ENCODE assay signal across 8 mouse cellular contexts in genomic region chr14:115040091-115040571, GRCm38 (mm10). TPM values are rescaled to one million over a fixed set of nuclear protein-coding genes. Genes with fewer than 3 reads are reported as not detected.
A peak's percentile ranks its signal among the peaks of the same experiment; 100 is the strongest.
DNase-seq lines count a peak whose midpoint lies in the region; ATAC-seq and TF ChIP-seq lines count a peak whose summit lies in the region.

No protein-coding gene starts in this region.

- peak; percentile 45 for DNase-seq in adrenal gland, adult 8-10 months
- DNase-seq in adrenal gland, adult (ENCODE audit: inconsistent age in 2 of 2, low spot score in 1 of 2) = no peak
- peak; percentile 75 for DNase-seq in lung, embryonic 14.5 days
- DNase-seq in lung, postnatal 4 days = no peak
- no peak for DNase-seq in B cell, adult 2 months

- H3K4me2 ChIP-seq in lung, embryonic 14.5 days = peak overlapping the region; percentile 90
- peak overlapping the region; percentile 92 for H3K4me2 ChIP-seq in intestine, postnatal 0 days (replicated peaks; ENCODE audit: low read depth)
- peak overlapping the region; percentile 87 for H3K4me2 ChIP-seq in midbrain, embryonic 13.5 days (replicated peaks)

- peak overlapping the region; percentile 86 for H3K4me3 ChIP-seq in lung, embryonic 14.5 days (ENCODE audit: low read depth, low read length)
- peak overlapping the region; percentile 42 for H3K4me3 ChIP-seq in embryonic fibroblast, embryonic 13.5 days (ENCODE audit: insufficient read depth, low read length)
- peak overlapping the region; percentile 87 for H3K4me3 ChIP-seq in intestine, postnatal 0 days (ENCODE audit: low read depth, low read length)
- peak overlapping the region; percentile 92 for H3K4me3 ChIP-seq in midbrain, embryonic 13.5 days (replicated peaks)

- peak overlapping the region; percentile 99 for H3K9ac ChIP-seq in lung, embryonic 14.5 days
- peak overlapping the region; percentile 93 for H3K9ac ChIP-seq in intestine, postnatal 0 days (ENCODE audit: low read depth, low read length)
- H3K9ac ChIP-seq in midbrain, embryonic 13.5 days (replicated peaks) = peak overlapping the region; percentile 98

- TF ChIP-seq CTCF in lung, embryonic 14.5 days (IDR thresholded peaks at IDR 0.05; ENCODE audit: low read depth) = no peak
- no peak for TF ChIP-seq CTCF in embryonic fibroblast, embryonic 13.5 days (IDR thresholded peaks at IDR 0.05; ENCODE audit: borderline replicate concordance, insufficient read depth, low read length)
- TF ChIP-seq CTCF in intestine, postnatal 0 days (IDR thresholded peaks at IDR 0.05; ENCODE audit: low read depth) = no peak

- ATAC-seq in lung, embryonic 14.5 days (ENCODE audit: insufficient read depth) = peak; percentile 61
- no peak for ATAC-seq in intestine, postnatal 0 days
- peak; percentile 50 for ATAC-seq in midbrain, embryonic 13.5 days

- peaks cover 7% of the 10 kb centered on the region; the same call in 1 of the 2 replicates for H3K4me1 ChIP-seq in lung, embryonic 14.5 days (ENCODE audit: insufficient read depth)
- H3K4me1 ChIP-seq in embryonic fibroblast, embryonic 13.5 days (ENCODE audit: control insufficient read depth, insufficient read depth, low read length) = peaks cover 5% of the 10 kb centered on the region; the same call in 1 of the 2 replicates
- 0 out of 2 replicates have a peak, but pooled peaks cover 3% of the 10 kb centered on the region for H3K4me1 ChIP-seq in intestine, postnatal 0 days (replicated peaks; ENCODE audit: control insufficient read depth, insufficient read depth, low read length)
- H3K4me1 ChIP-seq in midbrain, embryonic 13.5 days (replicated peaks) = peaks cover 29% of the 10 kb centered on the region

- peaks cover 26% of the 10 kb centered on the region for H3K36me3 ChIP-seq in lung, embryonic 14.5 days (ENCODE audit: insufficient read depth)
- peaks cover 9% of the 10 kb centered on the region for H3K36me3 ChIP-seq in intestine, postnatal 0 days (ENCODE audit: control insufficient read depth, insufficient read depth)
- H3K36me3 ChIP-seq in midbrain, embryonic 13.5 days = peaks cover 15% of the 10 kb centered on the region

- no peaks in the 10 kb centered on the region for H3K27me3 ChIP-seq in lung, embryonic 14.5 days (ENCODE audit: insufficient read depth, low read length)
- H3K27me3 ChIP-seq in intestine, postnatal 0 days (replicated peaks; ENCODE audit: control insufficient read depth, insufficient read depth, low read length) = no peaks in the 10 kb centered on the region
- peaks cover 15% of the 10 kb centered on the region for H3K27me3 ChIP-seq in midbrain, embryonic 13.5 days

- no peak for TF ChIP-seq POLR2A in embryonic fibroblast, embryonic 13.5 days (IDR thresholded peaks at IDR 0.05; ENCODE audit: low read depth, low read length)

- no peaks in the 10 kb centered on the region for H3K9me3 ChIP-seq in lung, embryonic 14.5 days (ENCODE audit: low read depth, low read length)
- no peaks in the 10 kb centered on the region for H3K9me3 ChIP-seq in intestine, postnatal 0 days (ENCODE audit: control insufficient read depth)
- H3K9me3 ChIP-seq in midbrain, embryonic 13.5 days = no peaks in the 10 kb centered on the region

- under 1% methylated on average over 26 of the region's 30 CpGs for WGBS in lung, embryonic 14.5 days
- WGBS in intestine, postnatal 0 days = 2% methylated on average over 30 of the region's 30 CpGs
- 2% methylated on average over 28 of the region's 30 CpGs for WGBS in midbrain, embryonic 13.5 days

- peak overlapping the region; percentile 83 for H3K27ac ChIP-seq in lung, embryonic 14.5 days (ENCODE audit: low read depth)
- no peak overlapping the region for H3K27ac ChIP-seq in embryonic fibroblast, embryonic 13.5 days (ENCODE audit: insufficient read depth, low read length)
- H3K27ac ChIP-seq in intestine, postnatal 0 days (ENCODE audit: low read depth, low read length) = no peak overlapping the region
- peak overlapping the region; percentile 96; the same call in 1 of the 2 replicates for H3K27ac ChIP-seq in midbrain, embryonic 13.5 days

RNA-seq across cellular contexts. Expression of gene Gpc5, which starts 51.9 kb away (rescaled TPM):
- total RNA-seq in adrenal gland, adult 8-10 months (2022) = under 1 TPM in 2 of 4 experiments, not detected in 2; 0.29 to 0.42 TPM
- polyA plus RNA-seq in lung, embryonic 14.5 days (2014; fragmentation: Nextera tagmentation; extraction: Ambion mirVana) = 0.29 and 0.30 TPM in 2 replicates
- polyA plus RNA-seq in embryonic fibroblast, embryonic 13.5 days (2011; ENCODE audit: insufficient read length, low read depth, missing spikeins) = not detected in 2 replicates
- 0.09 and 0.12 TPM in 2 replicates for polyA plus RNA-seq in intestine, postnatal 0 days (2015; fragmentation: Nextera tagmentation; extraction: Ambion mirVana)
- 2.1 and 2.6 TPM in 2 replicates for polyA plus RNA-seq in midbrain, embryonic 13.5 days (2015; fragmentation: Nextera tagmentation; extraction: Ambion mirVana)

Comparison
In these comparisons a context has a peak if more than half of its experiments do, and no peak if none do; other contexts are left out.
1. DNase-seq: peak in adrenal gland, adult 8-10 months (single experiment) and lung, embryonic 14.5 days (single experiment); none in adrenal gland, adult (0 of 2), lung, postnatal 4 days (0 of 2) and B cell, adult 2 months (0 of 2).
2. H3K27ac ChIP-seq: peak in lung, embryonic 14.5 days (single experiment) and midbrain, embryonic 13.5 days (single experiment); none in embryonic fibroblast, embryonic 13.5 days (single experiment) and intestine, postnatal 0 days (single experiment).
3. H3K4me3 ChIP-seq: peak in every context shown above with its lines; median percentile 92 in midbrain, embryonic 13.5 days; 87 in intestine, postnatal 0 days; 86 in lung, embryonic 14.5 days; 42 in embryonic fibroblast, embryonic 13.5 days.
4. Peak in every context shown above with its lines, with median percentiles within 50 percentile points of each other: H3K4me2 ChIP-seq and H3K9ac ChIP-seq.